10 mouse cellular contexts compared by ENCODE assay signal in the genomic region with DNA sequence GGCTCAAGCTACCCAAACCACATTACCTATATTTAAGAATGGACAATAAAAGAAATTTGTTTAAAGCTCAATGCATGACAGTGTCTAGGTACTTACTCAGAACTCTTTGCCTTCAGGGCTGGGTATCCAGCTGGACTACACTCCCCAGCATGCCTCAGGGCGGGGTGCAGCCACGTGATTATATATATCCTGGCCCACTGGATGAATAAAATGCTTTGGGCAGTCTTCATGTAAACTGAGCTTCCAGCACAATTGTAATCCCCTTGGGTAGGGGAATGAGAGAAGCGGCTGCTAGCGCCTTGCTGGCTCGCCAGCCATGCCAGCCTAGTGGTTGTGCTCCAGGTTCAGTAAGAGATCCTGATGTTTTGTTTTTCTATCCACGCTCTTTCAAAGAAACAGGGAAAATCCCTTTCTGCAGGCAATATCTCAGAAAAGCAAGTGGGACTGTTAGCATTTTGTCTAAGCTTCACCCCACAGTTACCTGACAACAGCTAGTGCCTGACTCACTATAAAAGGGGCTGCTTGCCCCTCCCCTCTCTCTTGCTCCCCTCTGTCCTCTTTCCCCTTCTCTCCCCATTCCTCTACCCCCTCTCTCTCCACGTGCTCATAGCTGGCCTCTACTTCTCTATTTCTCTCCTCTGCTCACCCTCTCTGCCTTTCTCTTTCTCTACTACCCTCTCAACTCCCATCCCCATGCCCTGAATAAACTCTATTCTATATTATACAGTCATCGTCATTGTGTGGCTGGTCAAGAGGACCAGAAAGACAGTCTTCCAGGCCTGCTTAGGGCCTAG.
DNase-seq lines count a peak whose midpoint lies in the region; ATAC-seq and TF ChIP-seq lines count a peak whose summit lies in the region.
"Had no signal": no experiment of that assay in that cellular context is flagged by ENCODE, and none has a peak within 500 bp of the region (broad histone marks: within the 10 kb centered on the region; RNA-seq: fewer than 3 reads in every experiment).

No protein-coding gene starts in this region.

- H3K4me1 ChIP-seq in heart, embryonic 11.5 days (ENCODE audit: control insufficient read depth, insufficient read depth, low read length): peaks cover 10% of the 10 kb centered on the region
- no peaks in the 10 kb centered on the region for H3K4me1 ChIP-seq in forebrain, embryonic 13.5 days
- 0 out of 2 replicates have a peak, but pooled peaks cover 6% of the 10 kb centered on the region for H3K4me1 ChIP-seq in limb, embryonic 14.5 days (ENCODE audit: control insufficient read depth, insufficient read depth, low read length)

- no peaks in the 10 kb centered on the region for H3K9me3 ChIP-seq in heart, embryonic 11.5 days (replicated peaks; ENCODE audit: control insufficient read depth, low read length)
- no peaks in the 10 kb centered on the region for H3K9me3 ChIP-seq in forebrain, embryonic 13.5 days (replicated peaks)
- no peaks in the 10 kb centered on the region for H3K9me3 ChIP-seq in limb, embryonic 14.5 days (ENCODE audit: control insufficient read depth, low read length)

- no peaks in the 10 kb centered on the region for H3K79me3 ChIP-seq in C2C12 (ENCODE audit: low read depth)

- H3K9ac ChIP-seq in heart, embryonic 11.5 days (ENCODE audit: low read depth, low read length): no peak overlapping the region
- no peak overlapping the region for H3K9ac ChIP-seq in forebrain, embryonic 13.5 days
- H3K9ac ChIP-seq in limb, embryonic 14.5 days (ENCODE audit: low read depth, low read length, severe bottlenecking): no peak overlapping the region
- H3K9ac ChIP-seq: liver, embryonic 14.5 days had no signal

- no peak overlapping the region for H3K4me3 ChIP-seq in heart, embryonic 11.5 days (ENCODE audit: low read depth, low read length)
- no peak overlapping the region for H3K4me3 ChIP-seq in C2C12 (ENCODE audit: insufficient read depth, poor library complexity, severe bottlenecking)
- H3K4me3 ChIP-seq in forebrain, embryonic 13.5 days: no peak overlapping the region
- H3K4me3 ChIP-seq in limb, embryonic 14.5 days (replicated peaks; ENCODE audit: low read length): no peak overlapping the region

- TF ChIP-seq CTCF in C2C12 (IDR thresholded peaks at IDR 0.05; ENCODE audit: control insufficient read depth, insufficient read depth, insufficient read length): no peak

- no peak overlapping the region for H3K4me2 ChIP-seq in heart, embryonic 11.5 days
- H3K4me2 ChIP-seq in forebrain, embryonic 13.5 days: no peak overlapping the region
- H3K4me2 ChIP-seq in limb, embryonic 14.5 days (replicated peaks; ENCODE audit: low read depth, low read length, severe bottlenecking): 0 out of 2 replicates have a peak overlapping the region, but pooled peaks have one; percentile 19

- no peak for DNase-seq in heart, adult 9 months (ENCODE audit: low spot score in 2 of 2)
- DNase-seq in limb, embryonic 14.5 days (ENCODE audit: low spot score): peak; percentile 54
- no peak for DNase-seq in cerebellum, postnatal 4 days (ENCODE audit: low spot score in 2 of 2)
- no peak for DNase-seq in frontal cortex, postnatal 25 days (ENCODE audit: low spot score in 2 of 2)

- no peak overlapping the region for H3K27ac ChIP-seq in heart, embryonic 11.5 days (ENCODE audit: low read depth, low read length)
- no peak overlapping the region for H3K27ac ChIP-seq in forebrain, embryonic 13.5 days
- 0 out of 2 replicates have a peak overlapping the region, but pooled peaks have one; percentile 43 for H3K27ac ChIP-seq in limb, embryonic 14.5 days (replicated peaks; ENCODE audit: low read depth, low read length)
- H3K27ac ChIP-seq: liver, embryonic 14.5 days had no signal

- no peaks in the 10 kb centered on the region for H3K79me2 ChIP-seq in C2C12 (ENCODE audit: control insufficient read depth, insufficient read depth)

- H3K27me3 ChIP-seq in heart, embryonic 11.5 days (ENCODE audit: control insufficient read depth, insufficient read depth, low read length): no peaks in the 10 kb centered on the region
- H3K27me3 ChIP-seq in C2C12 (ENCODE audit: control insufficient read depth, insufficient read depth, insufficient read length): peaks cover 5% of the 10 kb centered on the region
- no peaks in the 10 kb centered on the region for H3K27me3 ChIP-seq in forebrain, embryonic 13.5 days
- no peaks in the 10 kb centered on the region for H3K27me3 ChIP-seq in limb, embryonic 14.5 days (ENCODE audit: control insufficient read depth, insufficient read depth, low read length)
- H3K27me3 ChIP-seq: CH12.LX had no signal

- TF ChIP-seq POLR2A in limb, embryonic 14.5 days (IDR thresholded peaks at IDR 0.05; ENCODE audit: borderline replicate concordance, extremely low read depth, insufficient read depth, insufficient read length): no peak

- 0 out of 2 replicates have a peak, but pooled peaks have one; percentile 52 for ATAC-seq in heart, embryonic 11.5 days (replicated peaks; ENCODE audit: insufficient number of reproducible peaks, low FRiP score, low TSS enrichment)
- peak; percentile 70; the same call in 1 of the 2 replicates for ATAC-seq in forebrain, embryonic 13.5 days
- peak; percentile 92 for ATAC-seq in limb, embryonic 14.5 days (ENCODE audit: low FRiP score, low read depth)
- ATAC-seq in cerebellum, adult (ENCODE audit: insufficient number of reproducible peaks, low FRiP score, low TSS enrichment): no peak

- H3K36me3 ChIP-seq in heart, embryonic 11.5 days (ENCODE audit: control insufficient read depth, insufficient read depth, low read length): no peaks in the 10 kb centered on the region
- H3K36me3 ChIP-seq in C2C12 (ENCODE audit: control insufficient read depth, insufficient read depth): no peaks in the 10 kb centered on the region
- H3K36me3 ChIP-seq in forebrain, embryonic 13.5 days (ENCODE audit: poor library complexity, severe bottlenecking): no peaks in the 10 kb centered on the region
- H3K36me3 ChIP-seq in limb, embryonic 14.5 days (ENCODE audit: control insufficient read depth, insufficient read depth, low read length): no peaks in the 10 kb centered on the region

- 77% methylated on average over 8 of the region's 8 CpGs for WGBS in heart, embryonic 11.5 days (ENCODE audit: insufficient replicate concordance)
- WGBS in forebrain, embryonic 13.5 days: 72% methylated on average over 8 of the region's 8 CpGs
- WGBS in limb, embryonic 14.5 days: 52% methylated on average over 8 of the region's 8 CpGs

- no peak overlapping the region for H3ac ChIP-seq in C2C12 (ENCODE audit: control insufficient read depth, insufficient read length, low read depth)

TF ChIP-seq in C2C12, 6 proteins besides CTCF, POLR2A, EP300 and RAD21:
- TF ChIP-seq USF1 (IDR thresholded peaks at IDR 0.05; ENCODE audit: low read depth) (peak; percentile 92), FOSL1 (IDR thresholded peaks at IDR 0.05; ENCODE audit: insufficient read depth, low read length, poor library complexity, severe bottlenecking) (no peak)
